Mouse (Mus musculus) CH12.LX (cell line): ENCODE data around the gene Atp7b.

ENCODE experiments used
- CTCF ChIP-seq, 2 experiments: IDR thresholded peaks in 1 of 2; conservative IDR thresholded peaks in 1 of 2; 2 replicates each; pipeline ENCODE4 v1.5.1; 2011 to 2012; ENCODE audit warnings: low read depth in 2 of 2, low read length in 2 of 2, improper control_type of control experiment in 1 of 2, inconsistent platforms in 1 of 2, mild to moderate bottlenecking in 1 of 2, moderate library complexity in 1 of 2
- ELF1 ChIP-seq: IDR thresholded peaks from 2 replicates; pipeline ENCODE4 v1.6.1; 2014; ENCODE audit warnings: low read depth, mild to moderate bottlenecking, inconsistent platforms, low read length, improper control_type of control experiment
- JUND ChIP-seq: conservative IDR thresholded peaks from 2 replicates; pipeline ENCODE4 v1.6.1; 2011; ENCODE audit warnings: low read depth, low read length, improper control_type of control experiment
- MEF2A ChIP-seq: IDR thresholded peaks from 2 replicates; pipeline ENCODE4 v1.6.1; 2014; ENCODE audit warnings: low read depth, mild to moderate bottlenecking, inconsistent platforms, low read length, improper control_type of control experiment, borderline replicate concordance
- POLR2A ChIP-seq: IDR thresholded peaks from 2 replicates; pipeline ENCODE4 v1.6.1; 2011; ENCODE audit warnings: low read depth, mild to moderate bottlenecking, improper control_type of control experiment, low read length
- RAD21 ChIP-seq: IDR thresholded peaks from 2 replicates; pipeline ENCODE4 v1.6.1; 2011; ENCODE audit warnings: low read depth, mild to moderate bottlenecking, low read length, improper control_type of control experiment, moderate library complexity
- RCOR1 ChIP-seq: conservative IDR thresholded peaks from 2 replicates; pipeline ENCODE4 v1.6.1; 2012; ENCODE audit warnings: low read depth, mild to moderate bottlenecking, inconsistent platforms, low read length, improper control_type of control experiment
- USF1 ChIP-seq: IDR thresholded peaks from 2 replicates; pipeline ENCODE4 v1.6.1; 2014; ENCODE audit warnings: low read depth, mild to moderate bottlenecking, inconsistent platforms, low read length, improper control_type of control experiment
- ZNF384 ChIP-seq: IDR thresholded peaks from 2 replicates; pipeline ENCODE4 v1.6.1; 2012; ENCODE audit warnings: low read depth, low read length, improper control_type of control experiment, inconsistent platforms

DNA sequence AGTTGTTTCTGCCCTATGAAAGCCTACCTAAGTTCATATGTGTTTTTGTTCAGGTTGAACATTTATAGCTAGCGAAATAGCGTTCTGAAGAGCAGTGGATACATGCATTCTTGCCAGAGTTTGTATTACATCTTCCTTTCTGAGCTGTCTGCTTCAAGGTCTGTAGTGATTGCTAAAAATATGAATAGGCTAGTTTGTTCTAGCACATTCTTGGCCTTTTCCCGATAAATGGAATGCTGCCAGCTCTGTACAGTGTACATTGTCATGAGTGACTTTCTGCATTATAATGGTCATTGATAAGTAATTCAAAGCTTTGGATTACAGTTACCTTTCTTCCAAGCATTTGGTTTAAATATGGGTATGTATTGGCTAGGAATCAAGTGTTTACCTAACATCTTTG lies 1.0 kb upstream of the Atp7b start:
- TF ChIP-seq CTCF (conservative IDR thresholded peaks at IDR 0.05 in 1 of 2, IDR thresholded peaks at IDR 0.05 in 1 of 2; ENCODE audit: low read depth in 2 of 2, low read length in 2 of 2), result no peak
- TF ChIP-seq POLR2A, result no peak
- TF ChIP-seq RAD21, result no peak
- TF ChIP-seq RCOR1, result no peak
- TF ChIP-seq ELF1, result no peak
- no peak for TF ChIP-seq JUND
- TF ChIP-seq USF1, result no peak
- no peak for TF ChIP-seq MEF2A
- TF ChIP-seq ZNF384, result no peak
